Mouse (Mus musculus) CD4-positive, CD25-positive, alpha-beta regulatory T cell, adult 4 months (primary cell): ENCODE data around the gene 4930404H24Rik. TPM values are rescaled to one million over a fixed set of nuclear protein-coding genes. Genes with fewer than 3 reads are reported as not detected.
A peak's percentile ranks its signal among the peaks of the same experiment; 100 is the strongest.
"Not testable (repeated sequence)": the region's sequence is repeated elsewhere in the genome, so short reads cannot be mapped to it uniquely, and the experiment has no call there.

Experiments
- ATAC-seq: one replicate; pipeline ENCODE4 v1.8.0; 2017
- polyA plus RNA-seq, 2 experiments: library from polyadenylated mRNA; unstranded; fragments of 100-300 nt; shearing (Covaris generic); gene quantifications; one replicate each; pipeline ENCODE4 v1.2.1; 2017

4930404H24Rik gene
- polyA plus RNA-seq, 2 experiments from 2014 or later: not detected

- no peak for ATAC-seq
Measured at GRCm38 (mm10) chr2:153479486-153479885, 13.1 kb upstream of the 4930404H24Rik start.

- no peak for ATAC-seq
Measured at GRCm38 (mm10) chr2:153481108-153481860, 11.3 kb upstream of the 4930404H24Rik start.

GRCm38 (mm10) chr2:153481861-153482120 is 10.8 kb upstream of the 4930404H24Rik start:
- no peak for ATAC-seq

GRCm38 (mm10) chr2:153483118-153483983 is 9.2 kb upstream of the 4930404H24Rik start:
- no peak for ATAC-seq

GRCm38 (mm10) chr2:153484071-153484470 is 8.5 kb upstream of the 4930404H24Rik start:
- no peak for ATAC-seq

GRCm38 (mm10) chr2:153490116-153490515 is 2.5 kb upstream of the 4930404H24Rik start:
- no peak for ATAC-seq

- no peak for ATAC-seq
Measured at GRCm38 (mm10) chr2:153490940-153491339, 1.6 kb upstream of the 4930404H24Rik start.

GRCm38 (mm10) chr2:153491512-153492178 is 945 bp upstream of the 4930404H24Rik start:
- no peak for ATAC-seq

- no peak for ATAC-seq
Measured at GRCm38 (mm10) chr2:153492179-153492517, 442 bp upstream of the 4930404H24Rik start.

GRCm38 (mm10) chr2:153493393-153493731 is 772 bp downstream of the 4930404H24Rik start:
- ATAC-seq: no peak

GRCm38 (mm10) chr2:153493781-153494292 is 1.2 kb downstream of the 4930404H24Rik start:
- peak; percentile 35 for ATAC-seq

GRCm38 (mm10) chr2:153494293-153494811 is 1.8 kb downstream of the 4930404H24Rik start:
- ATAC-seq: peak; percentile 42

- ATAC-seq: not testable (repeated sequence)
Measured at GRCm38 (mm10) chr2:153495391-153495790, 2.8 kb downstream of the 4930404H24Rik start.

GRCm38 (mm10) chr2:153495818-153496217 is 3.2 kb downstream of the 4930404H24Rik start:
- ATAC-seq: peak; percentile 46

GRCm38 (mm10) chr2:153496301-153496700 is 3.7 kb downstream of the 4930404H24Rik start:
- ATAC-seq: no peak

- ATAC-seq: no peak
Measured at GRCm38 (mm10) chr2:153496898-153497297, 4.3 kb downstream of the 4930404H24Rik start.

- ATAC-seq: no peak
Measured at GRCm38 (mm10) chr2:153499154-153499553, 6.6 kb downstream of the 4930404H24Rik start.

- no peak for ATAC-seq
Measured at GRCm38 (mm10) chr2:153506385-153506784, 13.8 kb downstream of the 4930404H24Rik start.

- ATAC-seq: no peak
Measured at GRCm38 (mm10) chr2:153507969-153508368, 15.4 kb downstream of the 4930404H24Rik start.

GRCm38 (mm10) chr2:153508405-153508804 is 15.8 kb downstream of the 4930404H24Rik start:
- ATAC-seq: no peak

GRCm38 (mm10) chr2:153509211-153510029 is 16.8 kb downstream of the 4930404H24Rik start:
- ATAC-seq: peak; percentile 29

GRCm38 (mm10) chr2:153510136-153510535 is 17.5 kb downstream of the 4930404H24Rik start:
- no peak for ATAC-seq
